Mouse (Mus musculus) lung, postnatal 4 days (tissue): ENCODE data around the gene Agr2.

Experiments
- DNase-seq, 2 experiments: peaks; one replicate each; pipeline ENCODE4 v3.0.0; 2021

Gene Agr2

GRCm38 (mm10) chr12:36027171-36027570 is 34.5 kb downstream of the Agr2 start:
- no peak for DNase-seq

DNA sequence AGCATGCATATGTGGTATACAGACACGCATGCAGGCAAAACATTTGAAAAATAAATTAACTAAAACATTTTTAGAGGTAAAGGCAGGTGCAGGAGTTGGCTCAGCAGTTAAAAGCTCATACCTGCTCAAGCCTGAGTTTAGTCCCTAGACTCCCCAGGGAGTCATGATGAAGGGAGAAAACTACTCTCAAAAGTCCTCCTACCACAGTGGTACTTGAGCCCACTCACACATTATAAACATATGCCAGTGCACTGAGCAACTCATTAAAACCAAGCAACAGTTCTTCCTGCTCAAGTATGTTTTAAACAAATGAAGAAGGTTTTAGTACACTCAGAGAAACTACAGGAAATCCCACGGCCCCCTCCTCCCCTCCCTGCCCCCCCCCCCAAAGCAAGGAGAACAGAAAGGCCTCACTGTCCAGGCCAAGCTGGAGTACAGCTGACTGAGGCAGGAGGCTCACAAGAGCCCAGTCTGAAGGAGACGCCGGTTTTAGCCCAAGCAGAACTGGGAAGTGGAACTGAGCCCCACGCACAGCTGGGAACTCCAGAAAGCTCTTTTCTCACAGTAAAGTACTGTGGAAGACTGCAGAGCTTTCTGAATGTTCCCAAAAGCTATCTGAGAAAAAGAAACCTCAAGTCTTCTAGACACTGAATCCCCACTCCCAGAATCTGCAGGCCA is 36.4 kb downstream of the Agr2 start:
- DNase-seq: peak; percentile 18 to 33

- no peak for DNase-seq
Measured at GRCm38 (mm10) chr12:36029687-36030086, 37.0 kb downstream of the Agr2 start.

DNA sequence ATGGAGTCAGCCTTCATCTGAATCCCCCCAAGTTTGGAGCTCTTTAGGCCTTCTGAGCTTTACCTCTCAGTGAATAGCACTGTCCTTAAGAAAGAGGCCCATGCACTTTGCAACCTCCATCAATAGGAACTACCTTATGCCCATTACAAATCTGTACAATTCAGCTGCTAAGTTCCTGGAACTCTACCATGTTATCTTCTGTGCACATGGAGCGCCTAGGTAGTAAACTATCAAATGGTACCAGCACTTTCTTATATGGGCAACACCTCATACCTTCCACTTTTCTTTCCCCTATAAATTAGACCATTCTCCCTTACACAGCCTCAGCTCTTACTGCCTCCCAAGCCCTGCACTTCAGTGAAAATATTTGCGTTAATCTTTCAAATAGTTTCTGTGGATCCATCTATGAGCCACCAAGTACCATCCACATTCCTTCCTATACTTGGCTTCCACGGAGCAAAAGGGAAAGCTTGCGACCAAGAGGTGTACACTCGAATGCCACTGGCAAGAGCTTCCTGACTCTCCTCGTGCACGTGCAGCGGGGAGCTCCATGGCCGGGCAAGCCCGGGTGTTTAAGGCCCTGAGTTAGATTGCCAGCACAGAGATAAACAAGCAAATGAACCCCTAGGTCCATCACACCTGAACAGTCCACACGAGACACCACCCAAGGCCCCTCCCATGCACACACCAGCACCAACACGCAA is 38.1 kb downstream of the Agr2 start:
- peak; percentile 31 to 56 for DNase-seq

- DNase-seq: no peak
Measured at GRCm38 (mm10) chr12:36032419-36032818, 39.7 kb downstream of the Agr2 start.

DNA sequence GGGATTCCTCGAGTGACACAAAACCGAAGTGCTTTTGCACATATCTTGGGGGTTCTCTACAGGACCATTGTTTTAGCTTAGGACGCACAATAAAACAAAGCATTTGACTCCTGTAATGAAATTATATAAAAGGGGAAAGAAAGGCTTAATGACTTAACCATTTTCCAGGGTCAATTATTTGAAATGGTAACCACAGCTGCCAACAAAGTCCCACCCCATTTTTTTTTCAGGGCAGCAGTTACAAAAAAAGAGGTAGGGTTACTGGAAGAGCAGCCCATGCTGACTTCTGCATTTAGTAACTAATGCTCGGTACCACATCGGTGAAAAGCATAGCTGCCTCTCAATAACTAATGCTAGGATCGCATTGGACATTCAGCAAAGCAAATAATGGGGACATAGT is 42.8 kb downstream of the Agr2 start:
- DNase-seq: no peak

- no peak for DNase-seq
Measured at GRCm38 (mm10) chr12:36036121-36036520, 43.4 kb downstream of the Agr2 start.

DNA sequence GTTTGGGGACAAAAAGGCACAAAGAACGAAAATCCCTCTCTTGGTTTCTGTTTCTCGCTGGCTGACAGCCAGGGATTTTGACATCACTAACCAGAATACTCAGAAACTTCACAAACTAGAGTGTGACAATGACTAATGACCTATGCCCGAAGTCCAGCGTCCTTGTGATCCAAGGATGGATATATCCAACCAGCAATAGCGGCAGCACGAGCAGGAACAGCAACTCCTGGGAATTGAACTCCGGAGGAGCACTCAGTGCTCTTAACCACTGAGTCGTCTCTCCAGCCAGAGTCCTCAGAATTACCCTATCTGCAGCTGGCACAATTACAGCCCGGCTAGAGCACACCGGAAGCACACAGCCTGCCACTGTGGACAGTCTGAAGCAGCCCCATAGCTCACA is 44.1 kb downstream of the Agr2 start:
- DNase-seq: peak in 1 of 2 experiments; percentile 14

- peak; percentile 23 to 27 for DNase-seq
Measured at GRCm38 (mm10) chr12:36039541-36040084, 46.9 kb downstream of the Agr2 start.

DNA sequence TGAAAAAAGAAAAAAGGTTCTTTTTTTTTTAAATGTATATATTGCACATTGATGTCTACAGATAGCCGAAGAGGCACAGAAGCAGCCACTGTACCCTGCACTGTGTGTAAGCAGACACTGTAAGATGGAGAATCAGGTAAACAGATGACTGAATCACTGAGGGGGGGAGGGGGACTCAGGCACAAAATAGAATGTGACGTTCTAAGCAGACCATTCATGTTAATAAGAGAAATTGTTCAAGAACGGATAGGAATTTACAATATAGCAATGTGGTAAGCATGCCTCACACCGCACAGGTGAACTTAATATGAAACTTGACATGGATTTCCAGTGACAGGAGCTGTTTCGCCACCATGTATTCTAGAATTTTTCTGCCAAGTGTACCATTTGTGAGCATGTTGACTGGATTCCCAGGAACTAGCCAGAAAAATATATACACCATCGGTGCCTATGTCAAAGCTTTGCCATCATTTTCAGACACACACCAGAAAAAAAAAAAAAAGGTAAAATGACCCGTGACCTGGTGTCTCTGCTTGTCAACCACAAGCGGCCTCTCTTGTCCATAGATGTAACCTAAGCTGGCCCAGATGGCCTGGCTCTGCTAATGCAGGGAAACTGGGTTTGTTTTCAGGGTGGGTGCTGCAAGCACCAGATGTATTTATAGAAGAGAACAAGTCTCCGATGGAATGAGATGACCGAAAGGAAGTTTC is 48.0 kb downstream of the Agr2 start:
- peak in 1 of 2 experiments; percentile 27 for DNase-seq

DNA sequence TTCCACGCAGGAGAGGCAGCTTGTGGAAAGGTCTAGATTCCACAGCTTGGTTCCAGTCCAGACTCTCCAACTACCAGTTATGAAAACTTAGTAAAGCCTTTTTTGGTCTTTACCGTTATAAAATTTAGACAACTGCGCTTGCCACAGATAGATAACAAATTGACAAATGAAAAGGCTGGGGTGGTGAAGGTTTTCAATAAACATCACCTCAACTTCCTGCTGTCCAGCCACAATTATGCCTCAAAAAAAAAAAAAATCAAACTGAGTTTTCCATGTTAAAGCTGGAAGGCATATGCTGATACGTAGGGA is 48.5 kb downstream of the Agr2 start:
- DNase-seq: no peak

GRCm38 (mm10) chr12:36041703-36042347 is 49.1 kb downstream of the Agr2 start:
- DNase-seq: peak; percentile 73 to 80

- DNase-seq: peak; percentile 90 to 93
Measured at GRCm38 (mm10) chr12:36042348-36042778, 49.7 kb downstream of the Agr2 start, which contains the start of gene Tspan13. TSS of gene Tspan13 (minus strand) at chr12:36042500.

DNA sequence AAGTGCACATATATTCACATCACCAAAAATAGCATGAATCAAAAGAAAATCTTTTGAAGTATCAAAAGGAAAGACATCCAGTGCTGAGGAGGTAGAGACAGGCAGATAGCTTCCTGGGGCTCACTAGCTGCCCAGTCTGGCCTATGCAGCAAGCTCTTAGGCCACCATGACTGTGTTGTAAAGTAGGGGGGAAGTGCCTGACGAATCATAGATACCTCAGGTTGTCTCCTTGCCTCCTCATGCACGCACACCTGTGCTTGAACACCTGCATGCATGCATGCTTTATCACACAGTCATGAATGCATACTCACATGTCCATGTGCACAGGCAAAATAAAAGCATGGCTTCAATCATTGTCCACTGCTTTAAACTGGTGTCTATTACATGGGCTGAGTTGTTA is 52.0 kb downstream of the Agr2 start:
- no peak for DNase-seq

GRCm38 (mm10) chr12:36046196-36046595 is 53.5 kb downstream of the Agr2 start:
- DNase-seq: no peak

DNA sequence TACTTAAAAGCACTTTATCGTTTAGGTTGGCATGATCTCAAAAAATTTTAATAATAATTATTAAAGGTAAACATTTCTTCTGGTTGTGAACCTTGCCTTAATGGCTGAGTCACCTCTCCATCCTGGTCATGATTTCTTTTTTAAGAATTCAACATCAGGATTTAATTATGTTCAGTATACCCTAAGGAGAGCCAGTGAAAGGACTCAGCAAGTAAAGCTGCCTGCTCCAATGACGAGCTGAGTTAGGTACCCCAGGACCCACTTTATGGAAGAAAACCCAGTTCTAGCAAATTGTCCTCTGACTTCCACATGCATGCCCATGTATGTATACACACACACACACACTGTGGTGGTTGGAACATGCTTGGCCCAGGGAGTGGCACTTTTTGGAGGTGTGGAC is 54.9 kb downstream of the Agr2 start:
- DNase-seq: no peak

- DNase-seq: no peak
Measured at GRCm38 (mm10) chr12:36050276-36050675, 57.6 kb downstream of the Agr2 start.
